Mouse (Mus musculus): ENCODE measurements around the gene Ifi27. TPM values are rescaled to one million over a fixed set of nuclear protein-coding genes. Genes with fewer than 3 reads are reported as not detected.

Ifi27 gene
- total RNA-seq (2014; rRNA removed) (126 and 149 TPM in 2 replicates), polyA plus RNA-seq (2012; rRNA removed) (157 and 288 TPM in 2 replicates)

DNA sequence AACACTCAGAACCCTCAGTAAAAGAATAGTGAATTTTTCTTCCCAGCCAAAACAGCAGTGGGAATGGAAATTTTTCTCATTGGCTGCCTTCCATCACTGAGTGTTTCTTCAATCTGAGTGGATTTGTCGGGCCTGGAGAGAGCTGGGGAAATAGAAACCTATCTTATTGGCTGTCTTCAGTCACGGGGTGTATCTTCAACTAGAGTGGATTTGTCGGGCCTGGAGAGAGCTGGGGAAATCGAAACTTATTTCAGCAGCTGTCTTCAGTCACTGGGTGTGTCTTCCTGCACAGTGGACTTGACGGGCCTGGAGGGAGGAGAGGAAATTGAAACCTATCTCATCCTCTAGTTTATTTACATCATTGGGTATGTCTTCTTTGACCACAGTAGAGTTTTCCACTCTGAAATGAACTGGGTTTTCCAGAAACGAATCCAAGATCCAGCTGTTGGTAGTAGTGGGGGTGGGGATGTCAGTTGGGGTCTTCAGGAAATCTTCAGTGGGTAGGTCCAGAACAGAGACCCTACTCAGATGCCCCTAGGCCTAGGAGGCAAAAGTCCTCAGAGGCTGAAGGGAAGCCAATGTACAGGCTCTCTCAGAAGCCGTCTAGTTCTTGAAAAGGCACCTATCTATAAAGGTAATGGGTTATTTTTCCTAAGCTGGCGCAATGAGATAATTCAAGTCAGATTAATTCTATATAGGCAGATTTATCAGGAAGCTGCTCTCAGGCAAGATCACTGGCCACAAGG lies at the start of gene Ifi27:
Ifi27 (plus strand) TSS at position 226 of the 746 bp plus-strand sequence.
- peak within 1 kb of the TSS; percentile 78 for H3K9ac ChIP-seq (ENCODE audit: low read depth, low read length)
- WGBS: 53% methylated on average over 8 of the region's 8 CpGs
- H3K36me3 ChIP-seq (ENCODE audit: control insufficient read depth, insufficient read depth, low read length): peaks cover 5% of the 10 kb centered on the region; the same call in 1 of the 2 replicates
- no peaks in the 10 kb centered on the region for H3K27me3 ChIP-seq (ENCODE audit: control insufficient read depth, insufficient read depth, low read length)
- H3K79me2 ChIP-seq (ENCODE audit: control insufficient read depth, insufficient read depth, low read length): no peaks in the 10 kb centered on the region
- peak within 1 kb of the TSS; percentile 44 for H3K4me3 ChIP-seq (ENCODE audit: insufficient read depth, low read depth, low read length)
- TF ChIP-seq POLR2A (IDR thresholded peaks at IDR 0.05; ENCODE audit: extremely low read depth, insufficient read depth, low read length) (no peak), CTCF (IDR thresholded peaks at IDR 0.05; ENCODE audit: low read depth, low read length) (no peak)
- 0 out of 2 replicates have a peak, but pooled peaks cover 2% of the 10 kb centered on the region for H3K4me1 ChIP-seq (ENCODE audit: control insufficient read depth, insufficient read depth, low read length)
- H3K27ac ChIP-seq (replicated peaks; ENCODE audit: insufficient read depth, low read depth, low read length): peak within 1 kb of the TSS; percentile 94
- peak; percentile 87 for DNase-seq (ENCODE audit: extremely low read depth, low read depth, low spot score)

DNA sequence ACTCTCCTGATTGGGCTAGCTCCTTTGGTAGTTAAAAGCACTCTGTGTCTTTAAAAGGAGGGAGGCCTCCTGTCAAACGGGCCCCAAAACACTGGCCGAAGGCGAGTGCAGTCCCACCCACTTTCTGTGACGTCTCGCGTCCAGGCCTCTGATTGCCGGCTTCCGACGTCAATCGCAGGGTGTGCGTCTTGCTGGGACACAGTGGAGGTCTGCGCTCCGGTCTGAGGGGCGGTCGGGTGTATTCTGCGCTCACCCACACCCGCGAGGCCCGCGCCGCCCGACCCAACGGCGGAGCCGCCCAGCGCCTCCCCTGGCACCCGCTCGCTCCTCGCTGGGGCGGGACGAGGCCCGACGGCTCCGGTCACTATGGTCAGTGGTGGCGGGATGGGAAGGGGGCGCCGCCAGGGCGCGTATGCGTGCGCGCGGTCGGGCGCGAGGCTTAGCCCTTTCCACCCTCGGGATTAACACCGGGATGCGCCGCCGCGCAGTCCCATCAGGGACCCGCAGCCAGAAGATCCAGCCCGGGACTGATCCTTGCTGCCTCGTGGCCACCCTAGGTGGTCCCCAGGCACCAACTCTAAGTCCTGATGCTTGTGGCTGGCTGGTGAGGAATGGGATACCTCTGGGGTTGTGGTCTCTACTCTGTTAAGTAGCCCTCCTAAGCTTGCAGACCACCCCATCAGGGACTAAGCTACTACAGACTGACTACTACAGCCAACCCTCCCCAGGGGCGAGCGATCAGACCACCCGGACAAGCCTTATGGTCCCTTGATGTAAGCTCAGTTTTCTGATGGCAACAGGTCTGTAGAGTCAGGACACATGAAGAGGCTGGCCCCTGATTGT lies 45.3 kb upstream of the Ifi27 start, which contains the start of gene Otub2:
Otub2 (plus strand) TSS at position 178 of the 843 bp plus-strand sequence.
- TF ChIP-seq CTCF (IDR thresholded peaks at IDR 0.05; ENCODE audit: low read depth, low read length): 0 out of 2 replicates have a peak, but pooled peaks have one; percentile 10
- TF ChIP-seq POLR2A (IDR thresholded peaks at IDR 0.05; ENCODE audit: extremely low read depth, insufficient read depth, low read length): peak; percentile 51; the same call in 1 of the 2 replicates
- peak within 1 kb of the TSS; percentile 92 for H3K4me3 ChIP-seq (ENCODE audit: insufficient read depth, low read depth, low read length)
- DNase-seq (ENCODE audit: extremely low read depth, low read depth, low spot score): peak; percentile 84
- H3K27ac ChIP-seq (replicated peaks; ENCODE audit: insufficient read depth, low read depth, low read length): no peak within 1 kb of the TSS
- H3K27me3 ChIP-seq (ENCODE audit: control insufficient read depth, insufficient read depth, low read length): no peaks in the 10 kb centered on the region
- WGBS: 1% methylated on average over 58 of the region's 58 CpGs
- peak within 1 kb of the TSS; percentile 93 for H3K9ac ChIP-seq (ENCODE audit: low read depth, low read length)
- H3K79me2 ChIP-seq (ENCODE audit: control insufficient read depth, insufficient read depth, low read length): no peaks in the 10 kb centered on the region
- H3K4me1 ChIP-seq (ENCODE audit: control insufficient read depth, insufficient read depth, low read length): peaks cover 7% of the 10 kb centered on the region
- no peaks in the 10 kb centered on the region for H3K36me3 ChIP-seq (ENCODE audit: control insufficient read depth, insufficient read depth, low read length)

DNA sequence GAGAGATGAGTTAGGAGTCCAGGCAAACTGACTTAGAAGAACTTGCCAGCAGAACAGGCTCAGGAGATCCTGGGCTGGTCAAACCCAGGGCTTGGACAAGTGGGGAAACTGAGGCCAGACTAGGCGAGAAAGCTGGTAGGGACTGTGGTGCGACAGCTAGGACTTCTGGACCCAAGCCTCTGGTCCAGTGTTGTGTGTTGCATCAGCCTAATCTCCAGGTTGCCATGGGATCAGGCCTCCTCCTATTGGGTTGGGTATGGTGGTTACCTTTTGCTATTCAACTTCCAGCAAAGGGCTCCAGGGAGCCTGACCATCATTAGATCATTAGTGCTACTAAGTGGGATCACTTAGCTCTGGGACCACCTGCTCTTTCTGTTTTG lies 44.7 kb upstream of the Ifi27 start:
- Histone ChIP-seq H3K4me3 (ENCODE audit: insufficient read depth, low read depth, low read length) (0 out of 2 replicates have a peak overlapping the region, but pooled peaks have one; percentile 92), H3K36me3 (ENCODE audit: control insufficient read depth, insufficient read depth, low read length) (no peaks in the 10 kb centered on the region), H3K4me1 (ENCODE audit: control insufficient read depth, insufficient read depth, low read length) (peaks cover 7% of the 10 kb centered on the region), H3K9ac (ENCODE audit: low read depth, low read length) (no peak overlapping the region), H3K79me2 (ENCODE audit: control insufficient read depth, insufficient read depth, low read length) (no peaks in the 10 kb centered on the region), H3K27me3 (ENCODE audit: control insufficient read depth, insufficient read depth, low read length) (no peaks in the 10 kb centered on the region), H3K27ac (replicated peaks; ENCODE audit: insufficient read depth, low read depth, low read length) (no peak overlapping the region)
- 24% methylated on average over 2 of the region's 2 CpGs for WGBS
- DNase-seq (ENCODE audit: extremely low read depth, low read depth, low spot score): peak; percentile 28
- TF ChIP-seq CTCF (IDR thresholded peaks at IDR 0.05; ENCODE audit: low read depth, low read length) (no peak), POLR2A (IDR thresholded peaks at IDR 0.05; ENCODE audit: extremely low read depth, insufficient read depth, low read length) (no peak)

DNA sequence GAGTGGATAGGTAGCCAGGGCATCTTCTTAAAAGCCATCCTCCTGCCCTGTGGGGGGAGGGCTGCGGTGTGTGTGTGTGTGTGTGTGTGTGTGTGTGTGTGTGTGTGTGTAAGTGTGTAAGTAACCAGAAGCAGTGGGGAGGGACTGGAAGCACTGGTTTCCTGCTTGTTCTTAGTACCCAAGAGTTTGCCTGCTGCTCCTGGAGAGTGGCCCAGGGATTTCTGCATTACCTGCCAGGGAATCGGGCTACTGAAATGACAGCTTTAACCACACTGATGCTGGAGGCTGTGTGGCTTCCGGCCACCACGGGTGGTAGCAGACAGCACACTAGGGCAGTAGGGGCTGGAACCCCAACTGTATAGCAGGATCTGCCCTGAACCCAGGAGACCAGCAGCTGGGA lies 44.0 kb upstream of the Ifi27 start:
- Histone ChIP-seq H3K36me3 (ENCODE audit: control insufficient read depth, insufficient read depth, low read length) (no peaks in the 10 kb centered on the region), H3K4me3 (ENCODE audit: insufficient read depth, low read depth, low read length) (no peak overlapping the region), H3K27ac (replicated peaks; ENCODE audit: insufficient read depth, low read depth, low read length) (no peak overlapping the region), H3K79me2 (ENCODE audit: control insufficient read depth, insufficient read depth, low read length) (no peaks in the 10 kb centered on the region), H3K9ac (ENCODE audit: low read depth, low read length) (no peak overlapping the region), H3K27me3 (ENCODE audit: control insufficient read depth, insufficient read depth, low read length) (no peaks in the 10 kb centered on the region), H3K4me1 (ENCODE audit: control insufficient read depth, insufficient read depth, low read length) (peaks cover 7% of the 10 kb centered on the region)
- DNase-seq (ENCODE audit: extremely low read depth, low read depth, low spot score): no peak
- WGBS: 54% methylated on average over 4 of the region's 4 CpGs
- TF ChIP-seq CTCF (IDR thresholded peaks at IDR 0.05; ENCODE audit: low read depth, low read length) (no peak), POLR2A (IDR thresholded peaks at IDR 0.05; ENCODE audit: extremely low read depth, insufficient read depth, low read length) (no peak)

DNA sequence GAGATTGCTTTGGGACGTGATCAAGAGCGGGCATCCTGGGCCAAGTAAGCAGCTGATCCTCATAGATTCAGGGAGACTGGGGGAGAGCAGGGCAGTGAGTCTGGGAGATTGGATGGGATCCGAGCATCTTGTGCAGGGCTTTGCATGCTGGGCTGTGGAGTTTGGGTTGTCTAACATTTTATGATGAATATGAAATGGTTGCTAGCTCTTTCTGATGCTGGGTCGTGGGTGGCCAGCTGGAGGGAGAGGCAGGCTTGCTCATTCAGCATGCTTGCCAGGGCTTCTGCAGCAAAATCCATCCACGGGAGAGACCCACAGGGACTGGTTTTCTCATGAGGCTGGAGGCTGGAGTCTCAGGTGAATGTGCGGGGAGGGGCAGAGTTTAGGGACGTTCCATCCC lies 42.9 kb upstream of the Ifi27 start:
- DNase-seq (ENCODE audit: extremely low read depth, low read depth, low spot score): no peak
- H3K36me3 ChIP-seq (ENCODE audit: control insufficient read depth, insufficient read depth, low read length): no peaks in the 10 kb centered on the region
- H3K9ac ChIP-seq (ENCODE audit: low read depth, low read length): no peak overlapping the region
- no peak overlapping the region for H3K27ac ChIP-seq (replicated peaks; ENCODE audit: insufficient read depth, low read depth, low read length)
- TF ChIP-seq CTCF (IDR thresholded peaks at IDR 0.05; ENCODE audit: low read depth, low read length) (no peak), POLR2A (IDR thresholded peaks at IDR 0.05; ENCODE audit: extremely low read depth, insufficient read depth, low read length) (no peak)
- H3K27me3 ChIP-seq (ENCODE audit: control insufficient read depth, insufficient read depth, low read length): no peaks in the 10 kb centered on the region
- H3K4me1 ChIP-seq (ENCODE audit: control insufficient read depth, insufficient read depth, low read length): peaks cover 14% of the 10 kb centered on the region
- 83% methylated on average over 7 of the region's 7 CpGs for WGBS
- H3K4me3 ChIP-seq (ENCODE audit: insufficient read depth, low read depth, low read length): no peak overlapping the region
- H3K79me2 ChIP-seq (ENCODE audit: control insufficient read depth, insufficient read depth, low read length): no peaks in the 10 kb centered on the region

All from liver, adult 2 months (tissue).